Mouse (Mus musculus): ENCODE measurements around the gene Ric3. TPM values are rescaled to one million over a fixed set of nuclear protein-coding genes. Genes with fewer than 3 reads are reported as not detected.

Ric3 gene
- polyA plus RNA-seq, 1 experiment: 7.8 TPM

GRCm38 (mm10) chr7:109086946-109087345 lies 3.8 kb upstream of the Ric3 start:
- H3K4me1 ChIP-seq (ENCODE audit: control insufficient read depth, insufficient read depth, insufficient read length, low read length): no peaks in the 10 kb centered on the region; the same call in 1 of the 2 replicates
- no peak overlapping the region for H3K27ac ChIP-seq (replicated peaks; ENCODE audit: low read depth, low read length)
- H3K4me3 ChIP-seq (ENCODE audit: insufficient read depth, low read depth, low read length): no peak overlapping the region

GRCm38 (mm10) chr7:109083813-109084184 lies 668 bp upstream of the Ric3 start:
- no peak overlapping the region for H3K4me3 ChIP-seq (ENCODE audit: insufficient read depth, low read depth, low read length)
- no peak overlapping the region for H3K27ac ChIP-seq (replicated peaks; ENCODE audit: low read depth, low read length)
- H3K4me1 ChIP-seq (ENCODE audit: control insufficient read depth, insufficient read depth, insufficient read length, low read length): no peaks in the 10 kb centered on the region; the same call in 1 of the 2 replicates

- Histone ChIP-seq H3K27ac (replicated peaks; ENCODE audit: low read depth, low read length) (no peak overlapping the region), H3K4me1 (ENCODE audit: control insufficient read depth, insufficient read depth, insufficient read length, low read length) (no peaks in the 10 kb centered on the region; the same call in 1 of the 2 replicates), H3K4me3 (ENCODE audit: insufficient read depth, low read depth, low read length) (peak overlapping the region; percentile 67)
Observed at GRCm38 (mm10) chr7:109082269-109083112, 640 bp downstream of the Ric3 start.

- no peaks in the 10 kb centered on the region for H3K4me1 ChIP-seq (ENCODE audit: control insufficient read depth, insufficient read depth, insufficient read length, low read length)
- no peak overlapping the region for H3K4me3 ChIP-seq (ENCODE audit: insufficient read depth, low read depth, low read length)
- no peak overlapping the region for H3K27ac ChIP-seq (replicated peaks; ENCODE audit: low read depth, low read length)
Observed at GRCm38 (mm10) chr7:109072326-109072725, 10.8 kb downstream of the Ric3 start.

GRCm38 (mm10) chr7:109069641-109070040 lies 13.5 kb downstream of the Ric3 start:
- Histone ChIP-seq H3K4me3 (ENCODE audit: insufficient read depth, low read depth, low read length) (no peak overlapping the region), H3K27ac (replicated peaks; ENCODE audit: low read depth, low read length) (no peak overlapping the region)

GRCm38 (mm10) chr7:109059536-109059935 lies 23.6 kb downstream of the Ric3 start:
- no peak overlapping the region for H3K4me3 ChIP-seq (ENCODE audit: insufficient read depth, low read depth, low read length)
- no peaks in the 10 kb centered on the region; the same call in 1 of the 2 replicates for H3K4me1 ChIP-seq (ENCODE audit: control insufficient read depth, insufficient read depth, insufficient read length, low read length)
- H3K27ac ChIP-seq (replicated peaks; ENCODE audit: low read depth, low read length): no peak overlapping the region

More at GRCm38 (mm10) chr7:109069641-109070040, 13.5 kb downstream of the Ric3 start:
- no peaks in the 10 kb centered on the region for H3K4me1 ChIP-seq (ENCODE audit: control insufficient read depth, insufficient read depth, insufficient read length, low read length)

- no peak overlapping the region for H3K4me3 ChIP-seq (ENCODE audit: insufficient read depth, low read depth, low read length)
- no peak overlapping the region for H3K27ac ChIP-seq (replicated peaks; ENCODE audit: low read depth, low read length)
- H3K4me1 ChIP-seq (ENCODE audit: control insufficient read depth, insufficient read depth, insufficient read length, low read length): no peaks in the 10 kb centered on the region
Observed at GRCm38 (mm10) chr7:109050831-109051230, 32.3 kb downstream of the Ric3 start.

GRCm38 (mm10) chr7:109045876-109046275 lies 37.3 kb downstream of the Ric3 start:
- Histone ChIP-seq H3K4me1 (ENCODE audit: control insufficient read depth, insufficient read depth, insufficient read length, low read length) (no peaks in the 10 kb centered on the region), H3K27ac (replicated peaks; ENCODE audit: low read depth, low read length) (no peak overlapping the region), H3K4me3 (ENCODE audit: insufficient read depth, low read depth, low read length) (no peak overlapping the region)

- H3K27ac ChIP-seq (replicated peaks; ENCODE audit: low read depth, low read length): no peak overlapping the region
- no peaks in the 10 kb centered on the region for H3K4me1 ChIP-seq (ENCODE audit: control insufficient read depth, insufficient read depth, insufficient read length, low read length)
- no peak overlapping the region for H3K4me3 ChIP-seq (ENCODE audit: insufficient read depth, low read depth, low read length)
Observed at GRCm38 (mm10) chr7:109039445-109039844, 43.7 kb downstream of the Ric3 start.

GRCm38 (mm10) chr7:109038987-109039386 lies 44.1 kb downstream of the Ric3 start:
- no peak overlapping the region for H3K27ac ChIP-seq (replicated peaks; ENCODE audit: low read depth, low read length)
- H3K4me1 ChIP-seq (ENCODE audit: control insufficient read depth, insufficient read depth, insufficient read length, low read length): no peaks in the 10 kb centered on the region
- no peak overlapping the region for H3K4me3 ChIP-seq (ENCODE audit: insufficient read depth, low read depth, low read length)

- H3K27ac ChIP-seq (replicated peaks; ENCODE audit: low read depth, low read length): no peak overlapping the region
- no peak overlapping the region for H3K4me3 ChIP-seq (ENCODE audit: insufficient read depth, low read depth, low read length)
- H3K4me1 ChIP-seq (ENCODE audit: control insufficient read depth, insufficient read depth, insufficient read length, low read length): no peaks in the 10 kb centered on the region
Observed at GRCm38 (mm10) chr7:109038121-109038735, 44.9 kb downstream of the Ric3 start.

GRCm38 (mm10) chr7:109032054-109032453 lies 51.1 kb downstream of the Ric3 start:
- Histone ChIP-seq H3K27ac (replicated peaks; ENCODE audit: low read depth, low read length) (no peak overlapping the region), H3K4me3 (ENCODE audit: insufficient read depth, low read depth, low read length) (no peak overlapping the region), H3K4me1 (ENCODE audit: control insufficient read depth, insufficient read depth, insufficient read length, low read length) (no peaks in the 10 kb centered on the region)

GRCm38 (mm10) chr7:109031331-109031730 lies 51.8 kb downstream of the Ric3 start:
- no peak overlapping the region for H3K4me3 ChIP-seq (ENCODE audit: insufficient read depth, low read depth, low read length)
- no peak overlapping the region for H3K27ac ChIP-seq (replicated peaks; ENCODE audit: low read depth, low read length)
- no peaks in the 10 kb centered on the region for H3K4me1 ChIP-seq (ENCODE audit: control insufficient read depth, insufficient read depth, insufficient read length, low read length)

- no peak overlapping the region for H3K27ac ChIP-seq (replicated peaks; ENCODE audit: low read depth, low read length)
- no peaks in the 10 kb centered on the region for H3K4me1 ChIP-seq (ENCODE audit: control insufficient read depth, insufficient read depth, insufficient read length, low read length)
- no peak overlapping the region for H3K4me3 ChIP-seq (ENCODE audit: insufficient read depth, low read depth, low read length)
Observed at GRCm38 (mm10) chr7:109029961-109030465, 53.1 kb downstream of the Ric3 start.

- Histone ChIP-seq H3K27ac (replicated peaks; ENCODE audit: low read depth, low read length) (no peak overlapping the region), H3K4me1 (ENCODE audit: control insufficient read depth, insufficient read depth, insufficient read length, low read length) (no peaks in the 10 kb centered on the region), H3K4me3 (ENCODE audit: insufficient read depth, low read depth, low read length) (no peak overlapping the region)
Observed at GRCm38 (mm10) chr7:109028204-109028603, 54.9 kb downstream of the Ric3 start.
